ENCODE assay signal across 22 mouse cellular contexts in genomic region chr4:128988911-128989310, GRCm38 (mm10). TPM values are rescaled to one million over a fixed set of nuclear protein-coding genes. Genes with fewer than 3 reads are reported as not detected.
DNase-seq lines count a peak whose midpoint lies in the region; ATAC-seq and TF ChIP-seq lines count a peak whose summit lies in the region.
"Had no signal": no experiment of that assay in that cellular context is flagged by ENCODE, and none has a peak within 500 bp of the region (broad histone marks: within the 10 kb centered on the region; RNA-seq: fewer than 3 reads in every experiment).

No protein-coding gene starts in this region.

- no peaks in the 10 kb centered on the region for H3K27me3 ChIP-seq in intestine, postnatal 0 days (replicated peaks; ENCODE audit: control insufficient read depth, insufficient read depth, low read length)
- no peaks in the 10 kb centered on the region for H3K27me3 ChIP-seq in intestine, embryonic 16.5 days (replicated peaks; ENCODE audit: control insufficient read depth, insufficient read depth, low read length)
- peaks cover 1 to 4% of the 10 kb centered on the region in 2 experiments; a peak in 3 of 4 replicates for H3K27me3 ChIP-seq in MEL (ENCODE audit: control insufficient read depth in 1 of 2, insufficient read depth in 2 of 2, low read length in 2 of 2)
- H3K27me3 ChIP-seq: limb, embryonic 12.5 days; stomach, embryonic 15.5 days had no signal

- no peak for TF ChIP-seq POLR2A in MEL (IDR thresholded peaks at IDR 0.05; ENCODE audit: control insufficient read depth in 1 of 2, insufficient read depth in 1 of 2, low read depth in 1 of 2, low read length in 2 of 2, poor library complexity in 1 of 2)

- H3K9ac ChIP-seq in intestine, postnatal 0 days (ENCODE audit: low read depth, low read length), result no peak overlapping the region
- no peak overlapping the region for H3K9ac ChIP-seq in intestine, embryonic 16.5 days (ENCODE audit: low read depth, low read length)
- H3K9ac ChIP-seq in MEL (ENCODE audit: control insufficient read depth, low read depth, low read length, poor library complexity, severe bottlenecking), result no peak overlapping the region
- H3K9ac ChIP-seq: forebrain, embryonic 13.5 days; hindbrain, embryonic 14.5 days; limb, embryonic 12.5 days; liver, postnatal 0 days; midbrain, embryonic 13.5 days; neural tube, embryonic 13.5 days; stomach, embryonic 15.5 days had no signal

- TF ChIP-seq EP300 in MEL (IDR thresholded peaks at IDR 0.05; ENCODE audit: low read depth in 1 of 2, low read length in 2 of 2), result no peak

- no peak for TF ChIP-seq CTCF in intestine, postnatal 0 days (IDR thresholded peaks at IDR 0.05; ENCODE audit: low read depth)
- TF ChIP-seq CTCF in MEL (IDR thresholded peaks at IDR 0.05 in 2 of 3, conservative IDR thresholded peaks at IDR 0.05 in 1 of 3; ENCODE audit: control insufficient read depth in 1 of 3, insufficient read depth in 1 of 3, low read depth in 2 of 3, low read length in 3 of 3, poor library complexity in 1 of 3, severe bottlenecking in 1 of 3), result no peak

- peak overlapping the region; percentile 98 for H3K27ac ChIP-seq in intestine, postnatal 0 days (ENCODE audit: low read depth, low read length)
- no peak overlapping the region for H3K27ac ChIP-seq in intestine, embryonic 16.5 days (ENCODE audit: low read length)
- H3K27ac ChIP-seq in MEL (ENCODE audit: control insufficient read depth, low read depth, low read length), result no peak overlapping the region
- H3K27ac ChIP-seq: forebrain, embryonic 13.5 days; heart, embryonic 13.5 days; hindbrain, embryonic 14.5 days; limb, embryonic 12.5 days; midbrain, embryonic 13.5 days; neural tube, embryonic 13.5 days; stomach, embryonic 15.5 days had no signal

- DNase-seq in kidney, adult 9 months, result peak; percentile 84
- no peak for DNase-seq in kidney, postnatal 4 days
- peak; percentile 37 for DNase-seq in MEL (ENCODE audit: low read depth, low spot score)
- no peak for DNase-seq in layer of hippocampus, postnatal 14 days (ENCODE audit: low spot score in 2 of 2)
- DNase-seq: cerebellum, adult 8-10 months; cerebellum, postnatal 25 days; gastrocnemius, postnatal 10 days; heart, postnatal 10 days; liver, postnatal 0 days; lung, postnatal 36 days had no signal

- no peaks in the 10 kb centered on the region for H3K36me3 ChIP-seq in intestine, postnatal 0 days (ENCODE audit: control insufficient read depth, insufficient read depth)
- H3K36me3 ChIP-seq in intestine, embryonic 16.5 days (ENCODE audit: control insufficient read depth, insufficient read depth, low read length), result no peaks in the 10 kb centered on the region
- peaks cover 0 to 6% of the 10 kb centered on the region in 2 experiments; a peak in 2 of 4 replicates for H3K36me3 ChIP-seq in MEL (ENCODE audit: control insufficient read depth in 1 of 2, insufficient read depth in 2 of 2, low read length in 2 of 2)
- H3K36me3 ChIP-seq: heart, embryonic 13.5 days; limb, embryonic 12.5 days; midbrain, embryonic 13.5 days; neural tube, embryonic 13.5 days; stomach, embryonic 15.5 days had no signal

- no peaks in the 10 kb centered on the region for H3K9me3 ChIP-seq in intestine, postnatal 0 days (ENCODE audit: control insufficient read depth)
- no peaks in the 10 kb centered on the region for H3K9me3 ChIP-seq in intestine, embryonic 16.5 days (ENCODE audit: control insufficient read depth, low read length)
- no peaks in the 10 kb centered on the region for H3K9me3 ChIP-seq in MEL (replicated peaks; ENCODE audit: insufficient read depth, low read length)
- H3K9me3 ChIP-seq: forebrain, embryonic 13.5 days; heart, embryonic 13.5 days; limb, embryonic 12.5 days; midbrain, embryonic 13.5 days; neural tube, embryonic 13.5 days; stomach, embryonic 15.5 days had no signal

- no peak overlapping the region for H3K4me2 ChIP-seq in intestine, postnatal 0 days (replicated peaks; ENCODE audit: low read depth)
- H3K4me2 ChIP-seq in intestine, embryonic 16.5 days (ENCODE audit: low read depth, low read length), result no peak overlapping the region
- H3K4me2 ChIP-seq: forebrain, embryonic 13.5 days; heart, embryonic 13.5 days; hindbrain, embryonic 14.5 days; limb, embryonic 12.5 days; liver, embryonic 11.5 days; midbrain, embryonic 13.5 days; neural tube, embryonic 13.5 days; stomach, embryonic 15.5 days had no signal

- 68% methylated on average over 3 of the region's 3 CpGs for WGBS in intestine, postnatal 0 days
- WGBS in intestine, embryonic 16.5 days, result 63% methylated on average over 3 of the region's 3 CpGs

- no peak for TF ChIP-seq RAD21 in MEL (IDR thresholded peaks at IDR 0.05; ENCODE audit: low read depth, low read length)

- ATAC-seq in intestine, postnatal 0 days, result no peak
- ATAC-seq in intestine, embryonic 16.5 days, result no peak
- ATAC-seq in megakaryocyte, adult 5-6 weeks (ENCODE audit: poor library complexity, severe bottlenecking), result no peak
- ATAC-seq: forebrain, embryonic 13.5 days; liver, postnatal 0 days; midbrain, embryonic 13.5 days had no signal

- H3K79me2 ChIP-seq in MEL (ENCODE audit: control insufficient read depth, insufficient read depth, low read length, poor library complexity), result peaks cover 8% of the 10 kb centered on the region

- no peaks in the 10 kb centered on the region for H3K4me1 ChIP-seq in intestine, postnatal 0 days (replicated peaks; ENCODE audit: control insufficient read depth, insufficient read depth, low read length)
- peaks cover 5% of the 10 kb centered on the region; the same call in 1 of the 2 replicates for H3K4me1 ChIP-seq in intestine, embryonic 16.5 days (ENCODE audit: control insufficient read depth, insufficient read depth, low read length)
- H3K4me1 ChIP-seq in MEL (ENCODE audit: control insufficient read depth in 1 of 2, insufficient read depth in 2 of 2, low read length in 2 of 2), result peaks cover 0 to 8% of the 10 kb centered on the region in 2 experiments; a peak in 1 of 4 replicates

- H3K4me3 ChIP-seq in intestine, postnatal 0 days (ENCODE audit: low read depth, low read length), result no peak overlapping the region
- no peak overlapping the region for H3K4me3 ChIP-seq in intestine, embryonic 16.5 days (ENCODE audit: low read length)
- no peak overlapping the region for H3K4me3 ChIP-seq in MEL (ENCODE audit: control insufficient read depth in 1 of 2, insufficient read depth in 1 of 2, low read depth in 2 of 2, low read length in 2 of 2)
- H3K4me3 ChIP-seq: forebrain, embryonic 13.5 days; heart, embryonic 13.5 days; limb, embryonic 12.5 days; midbrain, embryonic 13.5 days; neural tube, embryonic 13.5 days; stomach, embryonic 15.5 days had no signal

TF ChIP-seq in MEL, 35 proteins besides CTCF, POLR2A, EP300 and RAD21:
- TF ChIP-seq ETS1 (IDR thresholded peaks at IDR 0.05; ENCODE audit: low read depth, low read length) (no peak), ZNF384 (IDR thresholded peaks at IDR 0.05; ENCODE audit: low read depth, low read length) (no peak), GATA1 (IDR thresholded peaks at IDR 0.05; ENCODE audit: low read depth, low read length) (no peak), ELF1 (IDR thresholded peaks at IDR 0.05; ENCODE audit: low read depth, low read length) (no peak), ZMIZ1 (IDR thresholded peaks at IDR 0.05; ENCODE audit: low read depth, low read length) (no peak), MYC (IDR thresholded peaks at IDR 0.05; ENCODE audit: low read depth, low read length) (no peak), RCOR1 (IDR thresholded peaks at IDR 0.05; ENCODE audit: low read depth, low read length) (no peak), USF2 (IDR thresholded peaks at IDR 0.05; ENCODE audit: borderline replicate concordance in 1 of 2, insufficient read depth in 1 of 2, low read depth in 1 of 2, low read length in 2 of 2) (no peak), POLR2AphosphoS2 (IDR thresholded peaks at IDR 0.05; ENCODE audit: low read length) (no peak)

RNA-seq across cellular contexts. Expression of gene Ak2, which starts 2.8 kb away (rescaled TPM):
- 538 and 552 TPM in 2 replicates for polyA plus RNA-seq in intestine, postnatal 0 days (2015; fragmentation: Nextera tagmentation; extraction: Ambion mirVana)
- polyA plus RNA-seq in intestine, embryonic 16.5 days (2015; fragmentation: Nextera tagmentation; extraction: Ambion mirVana), result 343 and 356 TPM in 2 replicates
- total RNA-seq in MEL (2012; rRNA removed), result 263 and 330 TPM in 2 replicates
- polyA plus RNA-seq in MEL (2012; ENCODE audit: insufficient read depth in 1 of 2, insufficient read length in 2 of 2, low read depth in 1 of 2, low replicate concordance in 2 of 2, missing spikeins in 1 of 2), result 100 to 1,000 TPM in 1 of 2 experiments, not detected in 1; 366 TPM
- 41.2 and 48.0 TPM in 2 replicates for total RNA-seq in megakaryocyte, adult 5-6 weeks (2015)
- total RNA-seq in megakaryocyte, adult 5-6 weeks (2017), result 69.0 and 71.2 TPM in 2 replicates
- 10 to 100 TPM; 26.1 to 28.8 TPM for total RNA-seq in layer of hippocampus, postnatal 14 days (2021)

RNA-seq across cellular contexts. Expression of gene Azin2, which starts 26.7 kb away (rescaled TPM):
- 13.1 and 13.3 TPM in 2 replicates for polyA plus RNA-seq in intestine, postnatal 0 days (2015; fragmentation: Nextera tagmentation; extraction: Ambion mirVana)
- polyA plus RNA-seq in intestine, embryonic 16.5 days (2015; fragmentation: Nextera tagmentation; extraction: Ambion mirVana), result 11.1 and 12.5 TPM in 2 replicates
- 0.39 and 0.42 TPM in 2 replicates for total RNA-seq in MEL (2012; rRNA removed)
- polyA plus RNA-seq in MEL (2012; ENCODE audit: insufficient read depth in 1 of 2, insufficient read length in 2 of 2, low read depth in 1 of 2, low replicate concordance in 2 of 2, missing spikeins in 1 of 2), result 1 to 10 TPM in 1 of 2 experiments, not detected in 1; 2.3 TPM
- 0.25 and 0.38 TPM in 2 replicates for total RNA-seq in megakaryocyte, adult 5-6 weeks (2015)
- 0.29 and 1.5 TPM in 2 replicates for total RNA-seq in megakaryocyte, adult 5-6 weeks (2017)
- 10 to 100 TPM; 31.1 to 33.6 TPM for total RNA-seq in layer of hippocampus, postnatal 14 days (2021)
- total RNA-seq: megakaryocyte-erythroid progenitor cell, adult 5-6 weeks had no signal

Comparison
In these comparisons a context has a peak if more than half of its experiments do, and no peak if none do; other contexts are left out.
1. DNase-seq: peak in kidney, adult 9 months (single experiment) and MEL (single experiment); none in kidney, postnatal 4 days (0 of 2) and layer of hippocampus, postnatal 14 days (0 of 2).
2. RNA of gene Azin2, which starts 26.7 kb away (total RNA-seq): 31.1 to 33.6 TPM in layer of hippocampus, postnatal 14 days; 0.39 to 0.42 TPM in MEL and 0.25 to 1.5 TPM in megakaryocyte, adult 5-6 weeks; every median in the first group is over 10 times any median in the second.